Mouse (Mus musculus) naive thymus-derived CD4-positive, alpha-beta T cell, adult 2 months (primary cell): ENCODE data around the gene 1700016C15Rik.

Source experiments
- DNase-seq: peaks from one replicate; pipeline ENCODE4 v3.0.0-alpha.2; 2011; ENCODE audit warnings: low read depth

1700016C15Rik gene

GRCm38 (mm10) chr1:177729043-177730024, at the start of gene 1700016C15Rik:
TSS of gene 1700016C15Rik (plus strand) at chr1:177729814.
- DNase-seq = no peak

GRCm38 (mm10) chr1:177681239-177681638, 48.4 kb upstream of the 1700016C15Rik start:
- DNase-seq = no peak

- DNase-seq = no peak
These were observed 45.4 kb upstream of the 1700016C15Rik start for GRCm38 (mm10) chr1:177683931-177684836.

- peak; percentile 67 for DNase-seq
These were observed 44.7 kb upstream of the 1700016C15Rik start for GRCm38 (mm10) chr1:177684901-177685300.

- DNase-seq = no peak
These were observed 43.5 kb upstream of the 1700016C15Rik start for GRCm38 (mm10) chr1:177686137-177686536.

GRCm38 (mm10) chr1:177686982-177687381, 42.6 kb upstream of the 1700016C15Rik start:
- no peak for DNase-seq

- DNase-seq = no peak
These were observed 37.1 kb upstream of the 1700016C15Rik start for GRCm38 (mm10) chr1:177692491-177692890.

- DNase-seq = no peak
These were observed 35.9 kb upstream of the 1700016C15Rik start for GRCm38 (mm10) chr1:177693486-177694252.

- peak; percentile 53 for DNase-seq
These were observed 29.1 kb upstream of the 1700016C15Rik start for GRCm38 (mm10) chr1:177700560-177700959.

GRCm38 (mm10) chr1:177702481-177703146, 27.0 kb upstream of the 1700016C15Rik start:
- peak; percentile 86 for DNase-seq

GRCm38 (mm10) chr1:177703147-177703807, 26.3 kb upstream of the 1700016C15Rik start:
- DNase-seq = no peak

- DNase-seq = peak; percentile 43
These were observed 24.4 kb upstream of the 1700016C15Rik start for GRCm38 (mm10) chr1:177705204-177705603.

GRCm38 (mm10) chr1:177707571-177707970, 22.0 kb upstream of the 1700016C15Rik start:
- DNase-seq = no peak

- DNase-seq = no peak
These were observed 21.0 kb upstream of the 1700016C15Rik start for GRCm38 (mm10) chr1:177708583-177709055.

GRCm38 (mm10) chr1:177711000-177711399, 18.6 kb upstream of the 1700016C15Rik start:
- DNase-seq = no peak

- DNase-seq = no peak
These were observed 18.2 kb upstream of the 1700016C15Rik start for GRCm38 (mm10) chr1:177711418-177711817.

GRCm38 (mm10) chr1:177713635-177714396, 15.8 kb upstream of the 1700016C15Rik start:
- no peak for DNase-seq

GRCm38 (mm10) chr1:177714397-177715012, 15.1 kb upstream of the 1700016C15Rik start:
- no peak for DNase-seq

GRCm38 (mm10) chr1:177716448-177716847, 13.2 kb upstream of the 1700016C15Rik start:
- no peak for DNase-seq
